Mouse (Mus musculus) megakaryocyte, embryonic 14.5 days (primary cell): ENCODE data around the gene Dpf2. TPM values are rescaled to one million over a fixed set of nuclear protein-coding genes. Genes with fewer than 3 reads are reported as not detected.

Source experiments
- H3K27me3 ChIP-seq: replicated peaks from 2 replicates; pipeline ENCODE3; 2012; ENCODE audit warnings: inconsistent platforms
- H3K36me3 ChIP-seq: replicated peaks from 2 replicates; pipeline ENCODE3; 2012; ENCODE audit warnings: low read length, inconsistent platforms, mixed read lengths
- H3K4me1 ChIP-seq: 2 replicates; pipeline ENCODE4 v1.6.1; 2012; ENCODE audit warnings: inconsistent platforms
- H3K4me3 ChIP-seq: replicated peaks from 2 replicates; pipeline ENCODE3; 2012; ENCODE audit warnings: moderate library complexity, mild to moderate bottlenecking, inconsistent platforms
- H3K9me3 ChIP-seq: 2 replicates; pipeline ENCODE4 v1.6.1; 2012; ENCODE audit warnings: inconsistent platforms
- FLI1 ChIP-seq: IDR thresholded peaks from 2 replicates; pipeline ENCODE4 v1.6.1; 2012; ENCODE audit warnings: low read length, inconsistent platforms, mixed read lengths
- GATA1 ChIP-seq: IDR thresholded peaks from 3 replicates; pipeline ENCODE4 v1.6.1; 2012; ENCODE audit warnings: mixed read lengths, low read length, inconsistent platforms, borderline replicate concordance
- polyA plus RNA-seq: library from polyadenylated mRNA; stranded (reverse); fragments of >175 nt; gene quantifications from 2 replicates; pipeline ENCODE4 v1.2.3, GENCODE M21; 2012; ENCODE audit warnings: low replicate concordance; ENCODE audit not compliant: insufficient read depth

Gene Dpf2
- polyA plus RNA-seq, 1 experiment, result 44.7 TPM

DNA sequence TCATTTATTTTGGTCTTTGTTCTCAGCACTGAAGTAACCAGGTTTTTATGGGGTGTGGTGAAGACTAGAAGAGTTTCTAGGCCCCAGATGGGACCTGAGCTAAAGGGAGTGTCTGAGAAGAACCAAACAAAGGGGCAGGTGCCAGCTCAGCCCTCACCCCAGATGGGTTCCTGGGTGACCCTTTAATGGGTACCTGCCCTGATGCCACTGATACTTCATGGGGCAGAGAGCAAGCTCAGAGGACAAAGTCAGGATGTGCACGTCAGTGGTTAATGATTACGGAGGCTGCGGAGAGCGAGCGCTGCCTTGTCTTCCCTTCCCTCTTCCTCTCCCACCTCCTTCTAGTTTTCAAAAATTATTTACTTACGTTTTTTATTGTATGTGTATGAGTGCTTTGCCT is 31.7 kb downstream of the Dpf2 start:
- no peak for TF ChIP-seq FLI1
- no peaks in the 10 kb centered on the region for H3K27me3 ChIP-seq
- no peak overlapping the region for H3K4me3 ChIP-seq
- peaks cover 69% of the 10 kb centered on the region for H3K36me3 ChIP-seq
- H3K4me1 ChIP-seq, result peaks cover 67% of the 10 kb centered on the region
- H3K9me3 ChIP-seq, result no peaks in the 10 kb centered on the region

DNA sequence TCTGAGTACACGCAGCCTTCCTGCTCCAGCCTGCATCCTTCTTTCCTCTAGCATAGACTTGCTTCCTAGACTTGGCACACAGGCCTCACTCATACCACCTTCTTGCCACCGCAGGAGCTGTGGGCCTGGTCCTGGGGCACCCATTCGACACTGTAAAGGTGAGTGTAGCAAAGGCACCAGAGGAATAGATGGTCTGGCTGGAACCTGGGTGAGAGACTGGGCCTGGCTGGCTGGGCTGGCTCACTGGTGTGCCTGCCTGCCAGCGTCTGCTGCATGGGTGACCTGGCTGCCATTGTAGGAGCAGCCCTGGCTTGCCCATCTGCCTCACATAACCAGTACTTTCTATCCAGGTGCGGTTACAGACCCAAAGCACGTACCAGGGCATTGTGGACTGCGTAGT is 33.1 kb downstream of the Dpf2 start:
- Histone ChIP-seq H3K36me3 (peaks cover 56% of the 10 kb centered on the region), H3K9me3 (no peaks in the 10 kb centered on the region), H3K27me3 (no peaks in the 10 kb centered on the region), H3K4me1 (peaks cover 73% of the 10 kb centered on the region), H3K4me3 (peak overlapping the region; percentile 77)
- TF ChIP-seq GATA1, result no peak
- no peak for TF ChIP-seq FLI1

DNA sequence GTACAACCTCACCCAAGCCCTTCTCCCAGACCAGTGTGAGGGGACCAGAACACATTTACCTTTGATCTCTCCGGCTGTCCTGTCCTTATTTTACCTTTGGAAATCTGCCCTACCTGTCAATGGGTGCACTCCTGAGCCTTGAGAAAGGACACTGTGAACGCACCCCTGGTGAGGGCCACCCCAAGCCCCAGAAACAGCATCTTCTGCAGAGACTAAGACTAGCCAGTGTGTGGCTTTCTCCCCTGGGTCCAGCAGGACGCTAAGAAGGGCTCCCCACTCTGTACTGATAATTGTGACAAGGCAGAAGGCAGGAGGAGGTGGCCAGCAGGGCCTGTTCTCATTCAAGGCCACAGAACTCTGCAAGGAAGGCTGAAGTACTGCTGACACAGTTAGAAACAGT is 33.9 kb downstream of the Dpf2 start:
- peaks cover 50% of the 10 kb centered on the region for H3K36me3 ChIP-seq
- no peaks in the 10 kb centered on the region for H3K27me3 ChIP-seq
- TF ChIP-seq FLI1, result no peak
- TF ChIP-seq GATA1, result no peak
- no peaks in the 10 kb centered on the region for H3K9me3 ChIP-seq
- H3K4me3 ChIP-seq, result peak overlapping the region; percentile 91
- peaks cover 74% of the 10 kb centered on the region for H3K4me1 ChIP-seq

DNA sequence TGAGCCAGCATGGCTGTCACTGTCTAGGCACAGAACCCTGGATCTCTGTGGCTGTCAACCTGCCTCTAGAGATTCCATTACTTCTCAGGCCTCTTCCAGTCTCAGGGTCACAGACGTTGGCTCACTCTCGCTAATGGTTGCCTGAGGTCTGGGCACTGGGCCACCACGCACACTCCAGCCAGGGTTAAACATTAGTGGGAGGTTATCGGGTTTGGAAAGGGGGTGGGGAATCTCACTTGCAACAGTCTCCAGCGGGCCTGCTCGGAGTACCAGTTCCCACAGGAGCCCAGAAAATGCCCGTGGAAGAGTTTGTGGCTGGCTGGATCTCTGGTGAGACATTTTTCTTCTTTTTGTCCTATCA is 34.5 kb downstream of the Dpf2 start:
- Histone ChIP-seq H3K4me1 (peaks cover 77% of the 10 kb centered on the region), H3K4me3 (peak overlapping the region; percentile 91), H3K9me3 (no peaks in the 10 kb centered on the region), H3K27me3 (no peaks in the 10 kb centered on the region), H3K36me3 (peaks cover 50% of the 10 kb centered on the region)
- TF ChIP-seq GATA1, result no peak
- TF ChIP-seq FLI1, result no peak

DNA sequence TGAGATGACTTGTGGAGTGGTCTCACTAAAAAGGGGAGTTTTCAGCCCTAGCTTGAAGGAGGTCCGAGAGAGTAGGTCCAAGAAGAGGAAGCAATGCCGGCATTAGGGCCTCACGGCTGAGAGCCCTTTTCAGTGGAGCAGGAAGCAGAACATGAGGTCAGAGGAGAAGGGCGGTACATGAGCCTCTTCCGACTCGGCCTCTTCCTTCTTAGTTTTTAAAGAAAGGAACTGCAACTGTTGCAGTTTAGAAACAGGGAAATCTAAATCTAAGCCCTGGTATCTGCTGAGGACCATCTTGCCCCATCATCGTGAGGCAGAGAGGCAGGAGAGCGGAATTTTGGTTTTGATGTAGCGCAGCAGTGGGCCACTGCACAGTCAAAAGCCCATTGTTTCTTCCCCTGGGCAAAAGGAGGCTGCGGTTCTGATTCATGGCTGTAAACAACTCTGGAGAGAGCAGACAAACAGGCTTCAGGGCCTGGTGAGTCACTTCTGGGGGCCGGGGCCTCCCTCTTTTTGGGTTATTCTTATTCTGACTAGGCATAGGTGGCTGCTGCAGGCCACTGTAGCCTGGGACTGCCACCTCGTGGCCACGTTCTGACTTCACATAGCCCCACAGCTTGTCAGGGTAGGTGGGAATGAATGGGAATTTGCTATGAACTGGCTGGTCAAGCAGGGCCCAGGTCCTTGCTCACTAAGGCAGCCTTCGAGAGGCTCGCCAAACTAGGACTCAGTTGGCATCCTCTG is 35.0 kb downstream of the Dpf2 start, which contains the start of gene Slc25a45:
Slc25a45 (plus strand) TSS at position 191 of the 744 bp plus-strand sequence.
- Histone ChIP-seq H3K9me3 (no peaks in the 10 kb centered on the region), H3K4me3 (peak within 1 kb of the TSS; percentile 91), H3K27me3 (no peaks in the 10 kb centered on the region), H3K4me1 (peaks cover 82% of the 10 kb centered on the region), H3K36me3 (peaks cover 50% of the 10 kb centered on the region)
- TF ChIP-seq GATA1 (no peak), FLI1 (no peak)

DNA sequence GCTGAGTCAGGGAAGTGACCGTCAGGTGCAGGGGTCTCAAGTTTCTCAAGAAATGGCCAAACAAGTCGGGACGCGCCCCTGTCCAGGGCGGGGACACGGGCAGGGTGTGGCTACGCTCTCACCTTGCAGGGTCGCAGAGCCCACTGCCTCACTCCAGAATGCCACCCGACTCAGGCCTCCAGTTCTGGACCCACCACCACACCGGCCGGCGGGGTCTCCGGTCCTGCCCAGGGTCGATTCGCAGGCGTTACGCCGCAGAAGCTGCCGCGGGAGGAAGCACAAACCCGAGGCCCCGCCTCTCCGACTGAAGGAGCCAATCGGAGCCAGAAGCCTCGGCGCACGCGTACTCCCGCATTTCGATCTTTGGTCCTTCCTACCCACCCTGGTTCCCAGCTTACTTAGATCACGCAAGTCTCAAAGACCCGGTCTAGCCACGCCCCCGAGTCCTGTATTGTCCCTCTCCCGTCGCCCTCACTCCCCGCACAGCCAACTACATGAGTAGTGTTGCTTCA is 37.8 kb downstream of the Dpf2 start, which contains the start of gene Frmd8:
Frmd8 (minus strand) TSS at position 306 of the 512 bp plus-strand sequence.
- Histone ChIP-seq H3K9me3 (no peaks in the 10 kb centered on the region), H3K27me3 (no peaks in the 10 kb centered on the region), H3K4me3 (peak within 1 kb of the TSS; percentile 99), H3K36me3 (peaks cover 49% of the 10 kb centered on the region), H3K4me1 (peaks cover 93% of the 10 kb centered on the region)
- TF ChIP-seq FLI1 (no peak), GATA1 (no peak)

DNA sequence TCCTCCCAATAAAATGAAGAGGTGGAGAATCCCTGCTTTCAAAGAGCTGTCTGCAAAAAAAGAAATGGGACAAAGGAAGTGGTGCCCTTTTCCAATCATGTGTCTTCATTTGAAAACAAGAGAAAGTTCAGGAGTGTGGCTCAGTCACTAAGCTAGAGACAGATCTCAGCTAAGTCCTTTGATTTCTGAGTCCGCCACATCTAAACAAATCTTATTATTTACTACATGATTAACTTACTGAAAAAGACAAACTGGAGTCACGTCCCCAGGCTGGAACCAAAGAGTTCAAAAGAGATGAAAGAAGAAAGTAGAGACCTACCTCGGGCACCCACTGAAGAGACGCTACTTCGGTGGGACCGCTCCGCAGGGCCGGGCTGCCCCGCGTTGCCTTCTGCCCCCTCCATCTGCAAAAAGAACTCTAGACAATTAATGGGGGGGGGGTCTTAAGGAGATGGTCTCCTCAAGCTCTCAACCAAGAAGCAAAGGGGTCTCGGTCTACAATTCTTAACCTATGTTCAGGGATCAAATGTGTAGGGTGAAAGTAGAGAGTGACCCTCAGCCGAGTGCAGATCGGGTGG is 38.3 kb downstream of the Dpf2 start:
- no peaks in the 10 kb centered on the region for H3K9me3 ChIP-seq
- TF ChIP-seq GATA1 (no peak), FLI1 (no peak)

DNA sequence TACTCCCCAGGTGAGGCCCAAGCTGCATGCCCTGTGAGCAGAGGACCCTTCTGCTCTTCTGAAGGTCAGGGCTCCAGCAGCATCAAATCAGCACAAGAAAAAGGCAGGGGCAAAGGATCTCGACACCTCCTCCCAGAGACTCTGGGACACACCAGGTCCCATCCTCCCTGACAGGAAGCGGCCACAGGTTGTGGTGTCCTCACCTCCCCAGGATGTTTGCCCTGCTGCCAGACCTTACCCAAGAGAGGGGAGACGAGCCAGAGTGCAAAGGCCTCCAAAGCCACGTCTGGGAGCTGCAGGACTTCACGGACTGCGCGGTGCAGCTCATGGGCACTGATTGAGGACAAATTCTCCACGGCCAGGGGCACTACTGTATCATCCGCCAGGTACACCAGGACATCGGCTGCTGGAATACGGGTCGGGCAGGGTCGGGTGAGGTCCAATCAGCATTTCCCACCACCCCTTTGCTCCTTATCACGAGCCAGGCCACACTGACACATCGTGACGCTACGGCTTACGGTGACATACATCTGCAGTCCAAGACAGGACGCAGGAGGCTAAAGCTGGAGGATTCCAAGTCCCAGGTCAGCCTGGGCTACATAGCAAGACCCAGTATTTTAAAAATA is 39.8 kb downstream of the Dpf2 start:
- TF ChIP-seq FLI1 (no peak), GATA1 (no peak)
- Histone ChIP-seq H3K27me3 (no peaks in the 10 kb centered on the region), H3K9me3 (no peaks in the 10 kb centered on the region), H3K36me3 (peaks cover 59% of the 10 kb centered on the region), H3K4me1 (peaks cover 88% of the 10 kb centered on the region), H3K4me3 (peak overlapping the region; percentile 83)

More for the DNA sequence above, 38.3 kb downstream of the Dpf2 start:
- peak overlapping the region; percentile 99 for H3K4me3 ChIP-seq
- H3K36me3 ChIP-seq, result peaks cover 49% of the 10 kb centered on the region
- H3K27me3 ChIP-seq, result no peaks in the 10 kb centered on the region
- H3K4me1 ChIP-seq, result peaks cover 93% of the 10 kb centered on the region

DNA sequence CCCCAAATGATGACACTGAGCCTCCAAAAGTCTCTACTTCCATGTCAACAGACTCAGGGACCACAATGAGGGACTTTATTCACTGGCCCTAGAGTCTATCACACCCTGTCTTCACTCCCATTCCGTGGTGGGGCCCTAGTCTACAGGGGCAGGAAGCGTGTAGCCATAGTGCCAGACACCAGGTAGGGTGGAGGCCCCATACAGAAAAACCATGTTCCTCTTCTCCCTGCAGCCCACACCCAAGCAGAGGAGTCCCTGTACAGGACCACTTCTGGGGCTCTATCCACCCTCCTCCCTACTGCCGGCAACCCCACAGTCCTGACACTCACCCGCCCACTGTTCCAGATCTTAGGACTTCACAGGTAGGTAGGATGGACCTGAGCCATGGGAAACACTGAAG is 40.3 kb downstream of the Dpf2 start:
- Histone ChIP-seq H3K4me1 (peaks cover 88% of the 10 kb centered on the region), H3K4me3 (peak overlapping the region; percentile 83), H3K27me3 (no peaks in the 10 kb centered on the region), H3K36me3 (peaks cover 64% of the 10 kb centered on the region), H3K9me3 (no peaks in the 10 kb centered on the region)
- TF ChIP-seq GATA1, result no peak
- TF ChIP-seq FLI1, result no peak

DNA sequence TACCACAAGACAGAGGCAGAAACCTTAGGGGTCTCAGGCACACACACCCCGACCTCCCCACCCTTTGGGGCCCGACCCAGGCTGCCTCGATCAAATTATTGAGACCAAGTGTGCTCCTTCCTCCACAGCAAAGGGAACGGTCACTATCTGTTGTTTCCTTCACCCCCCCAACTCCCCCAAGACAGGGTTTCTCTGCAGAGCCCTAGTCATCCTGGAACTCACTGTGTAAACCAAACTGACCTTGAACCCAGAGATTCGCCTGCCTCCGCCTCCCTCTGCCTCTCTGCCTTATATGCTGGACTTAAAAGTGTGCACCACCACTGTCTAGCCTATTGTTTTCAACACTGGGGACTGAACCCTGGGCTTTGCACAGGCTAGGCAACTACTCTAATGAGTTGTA is 41.1 kb downstream of the Dpf2 start:
- Histone ChIP-seq H3K9me3 (no peaks in the 10 kb centered on the region), H3K4me1 (peaks cover 83% of the 10 kb centered on the region), H3K4me3 (peak overlapping the region; percentile 88), H3K27me3 (no peaks in the 10 kb centered on the region), H3K36me3 (peaks cover 73% of the 10 kb centered on the region)
- TF ChIP-seq FLI1 (no peak), GATA1 (no peak)
